Mouse (Mus musculus): ENCODE data around the gene Esp4. TPM values are rescaled to one million over a fixed set of nuclear protein-coding genes. Genes with fewer than 3 reads are reported as not detected.
"Not testable (repeated sequence)": the region's sequence is repeated elsewhere in the genome, so short reads cannot be mapped to it uniquely, and the experiment has no call there.

The Esp4 gene
- not detected in 2 replicates for polyA plus RNA-seq (2014; fragmentation: Nextera tagmentation; extraction: Ambion mirVana)

- Histone ChIP-seq H3K4me3 (ENCODE audit: low read depth, low read length) (no peak within 1 kb of the TSS), H3K9ac (no peak within 1 kb of the TSS), H3K27me3 (ENCODE audit: insufficient read depth, low read length) (no peaks in the 10 kb centered on the region), H3K4me2 (no peak within 1 kb of the TSS), H3K36me3 (ENCODE audit: insufficient read depth) (no peaks in the 10 kb centered on the region), H3K27ac (ENCODE audit: low read depth) (no peak within 1 kb of the TSS), H3K4me1 (ENCODE audit: insufficient read depth) (no peaks in the 10 kb centered on the region), H3K9me3 (ENCODE audit: low read depth, low read length) (no peaks in the 10 kb centered on the region)
- DNase-seq (no peak), ATAC-seq (ENCODE audit: insufficient read depth) (no peak)
- no peak for TF ChIP-seq CTCF (IDR thresholded peaks at IDR 0.05; ENCODE audit: low read depth)
These were observed at the start of gene Esp4 for GRCm38 (mm10) chr17:40598294-40598693. Gene Esp4 (plus strand): TSS chr17:40598594.

- H3K27ac ChIP-seq (ENCODE audit: low read depth): no peak overlapping the region
- H3K9me3 ChIP-seq (ENCODE audit: low read depth, low read length): no peaks in the 10 kb centered on the region
- no peak for TF ChIP-seq CTCF (IDR thresholded peaks at IDR 0.05; ENCODE audit: low read depth)
- H3K36me3 ChIP-seq (ENCODE audit: insufficient read depth): no peaks in the 10 kb centered on the region
- DNase-seq (no peak), ATAC-seq (ENCODE audit: insufficient read depth) (no peak)
- H3K9ac ChIP-seq: no peak overlapping the region
- H3K27me3 ChIP-seq (ENCODE audit: insufficient read depth, low read length): no peaks in the 10 kb centered on the region
- no peaks in the 10 kb centered on the region for H3K4me1 ChIP-seq (ENCODE audit: insufficient read depth)
- no peak overlapping the region for H3K4me2 ChIP-seq
- 57% methylated on average over 1 of the region's 1 CpGs for WGBS
- H3K4me3 ChIP-seq (ENCODE audit: low read depth, low read length): no peak overlapping the region
These were observed 44.9 kb upstream of the Esp4 start for GRCm38 (mm10) chr17:40553470-40553869.

- Histone ChIP-seq H3K27me3 (ENCODE audit: insufficient read depth, low read length) (no peaks in the 10 kb centered on the region), H3K9ac (no peak within 1 kb of the TSS), H3K9me3 (ENCODE audit: low read depth, low read length) (no peaks in the 10 kb centered on the region), H3K36me3 (ENCODE audit: insufficient read depth) (no peaks in the 10 kb centered on the region), H3K27ac (ENCODE audit: low read depth) (no peak within 1 kb of the TSS), H3K4me1 (ENCODE audit: insufficient read depth) (no peaks in the 10 kb centered on the region), H3K4me2 (no peak within 1 kb of the TSS), H3K4me3 (ENCODE audit: low read depth, low read length) (no peak within 1 kb of the TSS)
- ATAC-seq (ENCODE audit: insufficient read depth) (no peak), DNase-seq (no peak)
- TF ChIP-seq CTCF (IDR thresholded peaks at IDR 0.05; ENCODE audit: low read depth): no peak
- WGBS: 80% methylated on average over 5 of the region's 5 CpGs
These were observed 37.2 kb upstream of the Esp4 start, which contains the start of gene Esp6 for GRCm38 (mm10) chr17:40561207-40561606. Gene Esp6 (plus strand): TSS chr17:40561507.

- not testable (repeated sequence) for H3K36me3 ChIP-seq (ENCODE audit: insufficient read depth)
These were observed 14.5 kb upstream of the Esp4 start for GRCm38 (mm10) chr17:40583906-40584305.

GRCm38 (mm10) chr17:40591297-40591696 lies 7.1 kb upstream of the Esp4 start:
- TF ChIP-seq CTCF (IDR thresholded peaks at IDR 0.05; ENCODE audit: low read depth): no peak
- H3K4me2 ChIP-seq: no peak overlapping the region
- no peak overlapping the region for H3K27ac ChIP-seq (ENCODE audit: low read depth)
- H3K9me3 ChIP-seq (ENCODE audit: low read depth, low read length): no peaks in the 10 kb centered on the region
- H3K4me1 ChIP-seq (ENCODE audit: insufficient read depth): no peaks in the 10 kb centered on the region
- no peaks in the 10 kb centered on the region for H3K27me3 ChIP-seq (ENCODE audit: insufficient read depth, low read length)
- no peaks in the 10 kb centered on the region for H3K36me3 ChIP-seq (ENCODE audit: insufficient read depth)
- H3K9ac ChIP-seq: no peak overlapping the region
- ATAC-seq (ENCODE audit: insufficient read depth): no peak
- no peak overlapping the region for H3K4me3 ChIP-seq (ENCODE audit: low read depth, low read length)
- DNase-seq: no peak

More at GRCm38 (mm10) chr17:40583906-40584305, 14.5 kb upstream of the Esp4 start:
- 56% methylated on average over 6 of the region's 6 CpGs for WGBS
- H3K9me3 ChIP-seq (ENCODE audit: low read depth, low read length); H3K4me1 ChIP-seq (ENCODE audit: insufficient read depth); ATAC-seq (ENCODE audit: insufficient read depth); H3K27me3 ChIP-seq (ENCODE audit: insufficient read depth, low read length); H3K4me2 ChIP-seq; H3K9ac ChIP-seq; H3K27ac ChIP-seq (ENCODE audit: low read depth); H3K4me3 ChIP-seq (ENCODE audit: low read depth, low read length); DNase-seq: not testable (repeated sequence)

GRCm38 (mm10) chr17:40631775-40632174 lies 33.4 kb downstream of the Esp4 start, which contains the start of gene Esp3:
Gene Esp3 (plus strand): TSS chr17:40632075.
- not testable (repeated sequence) for H3K27me3 ChIP-seq (ENCODE audit: insufficient read depth, low read length)

More at GRCm38 (mm10) chr17:40631775-40632174, 33.4 kb downstream of the Esp4 start, which contains the start of gene Esp3:
- H3K36me3 ChIP-seq (ENCODE audit: insufficient read depth); H3K9me3 ChIP-seq (ENCODE audit: low read depth, low read length); H3K4me2 ChIP-seq; H3K27ac ChIP-seq (ENCODE audit: low read depth); H3K4me3 ChIP-seq (ENCODE audit: low read depth, low read length); H3K9ac ChIP-seq; H3K4me1 ChIP-seq (ENCODE audit: insufficient read depth); ATAC-seq (ENCODE audit: insufficient read depth); DNase-seq: not testable (repeated sequence)
- WGBS: 71% methylated on average over 1 of the region's 1 CpGs

Other genes starting within 250 kb of the Esp4 start
- gene Esp8, start 78.6 kb upstream of the Esp4 start, polyA plus RNA-seq (2014; fragmentation: Nextera tagmentation; extraction: Ambion mirVana): not detected in 2 replicates
- gene Esp6, start 37.1 kb upstream of the Esp4 start, polyA plus RNA-seq (2014; fragmentation: Nextera tagmentation; extraction: Ambion mirVana): not detected in 2 replicates
- gene Esp3, start 33.5 kb downstream of the Esp4 start, polyA plus RNA-seq (2014; fragmentation: Nextera tagmentation; extraction: Ambion mirVana): not detected in 2 replicates
- gene Esp1, start 128.5 kb downstream of the Esp4 start, polyA plus RNA-seq (2014; fragmentation: Nextera tagmentation; extraction: Ambion mirVana): not detected in 2 replicates
- not detected in 2 replicates for gene Crisp2, start 208.4 kb downstream of the Esp4 start, polyA plus RNA-seq (2014; fragmentation: Nextera tagmentation; extraction: Ambion mirVana)
- 0.43 and 0.82 TPM in 2 replicates for gene Rhag, start 212.5 kb downstream of the Esp4 start, polyA plus RNA-seq (2014; fragmentation: Nextera tagmentation; extraction: Ambion mirVana)

All from lung, embryonic 14.5 days (tissue).